Mouse (Mus musculus): ENCODE measurements around the gene Ccdc24.

GRCm38 (mm10) chr4:117828572-117829145, 43.7 kb downstream of the Ccdc24 start:
- TF ChIP-seq CTCF (IDR thresholded peaks at IDR 0.05; ENCODE audit: low read depth, low read length) (no peak), GATA2 (IDR thresholded peaks at IDR 0.05; ENCODE audit: borderline replicate concordance, low read depth, low read length) (no peak), GATA1 (IDR thresholded peaks at IDR 0.05; ENCODE audit: borderline replicate concordance, low read length) (no peak), TAL1 (conservative IDR thresholded peaks at IDR 0.05; ENCODE audit: low read depth, low read length) (no peak), POLR2AphosphoS5 (IDR thresholded peaks at IDR 0.05; ENCODE audit: insufficient replicate concordance, low read depth, low read length) (no peak)
